Mouse (Mus musculus) kidney, adult 2 months (tissue): ENCODE data around the gene Tubb1. TPM values are rescaled to one million over a fixed set of nuclear protein-coding genes. Genes with fewer than 3 reads are reported as not detected.

Experiments
- DNase-seq: peaks from one replicate; pipeline ENCODE4 v3.0.0; 2021
- H3K27ac ChIP-seq: fragments of 200-500 bp; 2 replicates; pipeline ENCODE4 v1.5.1; 2012; ENCODE audit warnings: low read depth, low read length, control low read depth, inconsistent platforms; ENCODE audit not compliant: insufficient read depth
- H3K27me3 ChIP-seq: fragments of 200-500 bp; replicated peaks from 2 replicates; pipeline ENCODE4 v1.6.1; 2012; ENCODE audit warnings: mild to moderate bottlenecking, moderate library complexity, low read length, inconsistent platforms; ENCODE audit not compliant: control insufficient read depth, insufficient read depth
- H3K36me3 ChIP-seq: fragments of 200-500 bp; 2 replicates; pipeline ENCODE4 v1.6.1; 2012; ENCODE audit warnings: mild to moderate bottlenecking, moderate library complexity, low read length, inconsistent platforms; ENCODE audit not compliant: control insufficient read depth, insufficient read depth
- H3K4me1 ChIP-seq: fragments of 200-500 bp; 2 replicates; pipeline ENCODE4 v1.6.1; 2011; ENCODE audit warnings: low read length; ENCODE audit not compliant: control insufficient read depth, insufficient read depth
- H3K4me3 ChIP-seq: fragments of 200-500 bp; 2 replicates; pipeline ENCODE4 v1.5.1; 2011; ENCODE audit warnings: mild to moderate bottlenecking, low read depth, low read length, control low read depth; ENCODE audit not compliant: insufficient read depth
- CTCF ChIP-seq: fragments of 200-500 bp; conservative IDR thresholded peaks from 2 replicates; pipeline ENCODE4 v1.5.1; 2011; ENCODE audit warnings: low read depth, mild to moderate bottlenecking, control low read depth, low read length, moderate library complexity, mixed read lengths; ENCODE audit not compliant: insufficient read depth, insufficient read length
- POLR2A ChIP-seq: fragments of 200-500 bp; IDR thresholded peaks from one replicate; pipeline ENCODE4 v1.6.1; 2011; ENCODE audit warnings: low read depth, low read length, control low read depth
- WGBS: fragments of 180-500 bp; shearing (Covaris S2); methylation state at CpG from one replicate; pipeline ENCODE4 v1.1.7; 2018; 5-methylcytosine and 5-hydroxymethylcytosine counted together
- polyA plus RNA-seq: library from polyadenylated mRNA; depleted of rRNA; stranded (reverse); fragments of >200 nt; gene quantifications from 2 replicates; pipeline ENCODE4 v1.2.3, GENCODE M21; 2012

Tubb1 gene
- polyA plus RNA-seq, 1 experiment: 0.61 TPM

DNA sequence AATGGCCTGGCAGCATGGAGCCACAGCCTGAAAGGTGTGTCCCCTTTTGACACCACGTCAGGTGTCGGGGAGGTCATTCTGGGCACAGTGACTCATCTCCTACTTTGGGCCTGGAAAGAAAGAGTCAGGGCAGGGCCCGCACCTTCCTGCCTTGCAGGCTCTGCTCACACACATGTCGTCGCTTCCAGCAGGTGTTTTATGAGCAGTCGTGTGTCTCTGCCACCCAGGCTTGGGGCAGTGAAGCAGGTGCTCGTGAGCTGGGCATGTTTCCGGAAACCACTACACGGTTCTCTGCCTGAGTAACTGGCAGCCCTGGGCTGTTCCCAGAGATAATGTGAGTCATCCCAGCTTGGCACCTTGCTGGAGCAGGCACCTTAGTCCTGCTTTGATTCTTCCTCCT, 8.0 kb upstream of the Tubb1 start:
- H3K27ac ChIP-seq: no peak overlapping the region
- no peak overlapping the region for H3K4me3 ChIP-seq
- H3K36me3 ChIP-seq: no peaks in the 10 kb centered on the region
- TF ChIP-seq CTCF: no peak
- TF ChIP-seq POLR2A: no peak
- 58% methylated on average over 9 of the region's 9 CpGs for WGBS
- no peaks in the 10 kb centered on the region; the same call in 1 of the 2 replicates for H3K4me1 ChIP-seq
- DNase-seq: no peak
- H3K27me3 ChIP-seq: no peaks in the 10 kb centered on the region

DNA sequence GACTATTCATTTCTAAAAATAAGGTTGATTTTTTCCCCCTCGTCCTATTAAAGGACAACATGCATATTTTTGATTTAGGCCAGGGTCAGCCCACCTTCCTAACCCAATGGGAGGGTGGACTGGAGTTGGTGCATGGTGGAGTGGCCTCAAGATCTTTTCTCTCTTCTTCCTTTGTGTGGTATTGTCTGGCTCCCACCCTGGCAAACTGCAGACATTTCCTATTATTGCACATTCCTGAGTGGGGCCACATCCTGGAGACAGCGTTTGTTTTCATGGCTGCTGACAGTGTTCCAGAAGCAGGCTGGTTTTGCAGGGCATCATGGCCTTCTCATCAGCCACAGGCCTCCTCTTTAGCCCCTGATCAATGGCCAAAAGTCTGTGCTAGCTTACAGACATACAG, 7.4 kb upstream of the Tubb1 start:
- H3K4me3 ChIP-seq: no peak overlapping the region
- TF ChIP-seq POLR2A: no peak
- TF ChIP-seq CTCF: no peak
- no peak overlapping the region for H3K27ac ChIP-seq
- H3K36me3 ChIP-seq: no peaks in the 10 kb centered on the region
- WGBS: 62% methylated on average over 2 of the region's 2 CpGs
- no peaks in the 10 kb centered on the region for H3K27me3 ChIP-seq
- DNase-seq: no peak
- H3K4me1 ChIP-seq: no peaks in the 10 kb centered on the region; the same call in 1 of the 2 replicates

DNA sequence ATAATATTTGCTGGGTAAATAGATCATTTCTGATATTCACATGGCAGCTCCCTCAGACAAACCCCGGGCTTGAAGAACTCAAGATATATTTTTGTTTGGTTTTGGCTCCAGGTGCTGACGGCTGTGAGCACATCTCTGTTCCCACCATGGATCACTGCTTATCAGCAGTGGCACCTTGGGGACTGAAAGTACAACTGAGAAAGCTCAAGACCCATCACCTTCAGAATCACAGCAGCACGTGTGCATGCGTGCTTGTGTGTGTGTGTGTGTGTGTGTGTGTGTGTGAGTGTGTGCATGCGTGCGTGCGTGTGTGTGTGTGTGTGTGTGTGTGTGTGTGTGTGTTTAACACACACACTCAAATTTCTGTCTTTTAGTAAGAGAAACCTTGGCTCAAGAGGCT, 6.1 kb upstream of the Tubb1 start:
- TF ChIP-seq POLR2A (no peak), CTCF (no peak)
- Histone ChIP-seq H3K4me1 (no peaks in the 10 kb centered on the region), H3K36me3 (no peaks in the 10 kb centered on the region), H3K27me3 (no peaks in the 10 kb centered on the region), H3K27ac (no peak overlapping the region), H3K4me3 (no peak overlapping the region)
- DNase-seq: no peak
- 89% methylated on average over 7 of the region's 7 CpGs for WGBS

DNA sequence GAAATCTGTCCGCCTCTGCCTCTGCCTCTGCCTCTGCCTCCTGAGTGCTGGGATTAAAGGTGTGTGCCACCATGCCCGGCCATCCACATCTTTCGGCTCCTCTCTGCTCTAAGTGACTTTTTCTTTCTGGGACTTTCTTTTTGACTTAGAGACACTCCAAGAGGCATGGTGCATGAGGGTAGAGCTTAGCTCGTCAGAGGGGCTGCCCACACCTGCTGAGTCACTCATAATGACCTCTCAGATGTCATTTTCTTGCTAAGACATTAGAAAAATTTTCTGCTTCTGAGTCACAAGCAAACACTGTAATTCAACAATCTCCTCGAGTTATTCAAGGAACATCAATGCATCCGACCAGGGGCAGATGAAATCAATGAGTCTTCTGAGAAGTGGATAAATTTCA, 5.5 kb upstream of the Tubb1 start:
- DNase-seq: no peak
- Histone ChIP-seq H3K4me1 (no peaks in the 10 kb centered on the region), H3K36me3 (no peaks in the 10 kb centered on the region), H3K4me3 (no peak overlapping the region), H3K27ac (no peak overlapping the region), H3K27me3 (no peaks in the 10 kb centered on the region)
- WGBS: 85% methylated on average over 6 of the region's 6 CpGs
- no peak for TF ChIP-seq CTCF

DNA sequence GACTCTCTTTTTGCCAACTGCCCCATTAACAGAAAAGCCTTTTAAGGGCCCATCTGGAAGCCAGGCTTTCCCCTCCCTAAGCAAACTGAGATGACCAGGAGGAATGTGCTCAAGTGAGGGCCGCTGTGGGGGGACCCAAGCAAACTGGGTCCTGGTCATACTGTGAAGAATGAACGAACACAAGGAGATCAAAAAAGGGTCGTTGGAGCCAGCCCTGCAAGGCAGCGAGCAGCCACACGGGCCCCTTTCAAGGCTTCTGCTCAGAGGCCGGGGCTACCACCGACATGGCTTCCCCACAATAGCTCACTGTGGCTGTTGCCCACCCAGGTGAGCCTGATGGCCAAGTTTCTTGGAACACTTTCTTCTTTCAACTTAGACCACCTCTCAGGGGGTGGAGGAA, 4.0 kb upstream of the Tubb1 start:
- TF ChIP-seq POLR2A (no peak), CTCF (no peak)
- WGBS: 56% methylated on average over 7 of the region's 7 CpGs
- H3K36me3 ChIP-seq: no peaks in the 10 kb centered on the region
- no peak overlapping the region for H3K27ac ChIP-seq
- H3K27me3 ChIP-seq: no peaks in the 10 kb centered on the region
- no peak for DNase-seq
- no peaks in the 10 kb centered on the region for H3K4me1 ChIP-seq
- H3K4me3 ChIP-seq: no peak overlapping the region

DNA sequence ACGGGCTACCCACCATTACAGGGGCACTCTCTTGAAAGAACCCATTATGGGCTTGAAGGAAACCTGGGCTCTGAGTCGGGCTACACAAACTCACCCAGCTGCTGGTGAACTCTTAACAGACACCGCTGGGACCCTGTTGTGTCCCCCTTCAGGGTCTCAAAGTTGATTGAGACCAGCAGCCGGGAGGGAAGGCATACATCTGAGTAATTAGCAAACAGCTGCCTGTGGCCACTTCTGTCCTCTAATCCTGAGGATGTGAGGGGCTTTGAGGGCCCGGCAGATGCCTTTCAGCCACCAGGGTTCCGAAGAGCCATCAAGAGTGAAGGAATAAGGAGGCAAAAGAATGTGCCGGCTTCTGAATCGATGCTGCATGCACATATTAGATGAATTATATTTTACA, 3.6 kb upstream of the Tubb1 start:
- Histone ChIP-seq H3K4me1 (no peaks in the 10 kb centered on the region), H3K27ac (no peak overlapping the region)
- 80% methylated on average over 8 of the region's 8 CpGs for WGBS

DNA sequence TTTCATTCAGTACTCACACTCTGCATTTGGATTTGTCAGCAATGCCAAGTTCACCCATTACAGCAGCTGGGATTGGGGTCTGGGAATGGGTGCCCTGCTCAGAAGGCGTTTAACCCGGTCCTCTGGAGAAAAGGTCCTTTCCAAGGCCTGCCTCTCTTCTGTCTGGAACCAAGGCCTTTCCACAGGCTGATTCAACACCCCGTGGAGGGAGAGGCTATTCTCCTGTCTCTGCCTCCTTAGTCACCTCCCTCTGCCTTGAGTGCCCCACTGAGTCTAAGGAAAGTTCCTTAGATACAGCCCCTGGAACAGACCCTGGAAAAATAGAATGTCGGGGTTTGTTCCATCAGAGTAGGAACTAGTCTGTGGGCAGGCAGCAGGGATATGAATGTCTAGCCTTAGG, 2.1 kb upstream of the Tubb1 start:
- TF ChIP-seq POLR2A: no peak
- no peak for TF ChIP-seq CTCF
- no peaks in the 10 kb centered on the region for H3K36me3 ChIP-seq
- no peak overlapping the region for H3K27ac ChIP-seq
- no peaks in the 10 kb centered on the region for H3K4me1 ChIP-seq
- WGBS: 90% methylated on average over 4 of the region's 4 CpGs
- no peaks in the 10 kb centered on the region for H3K27me3 ChIP-seq
- no peak overlapping the region for H3K4me3 ChIP-seq
- DNase-seq: no peak

More for the DNA sequence above, 3.6 kb upstream of the Tubb1 start:
- TF ChIP-seq POLR2A (no peak), CTCF (no peak)
- Histone ChIP-seq H3K36me3 (no peaks in the 10 kb centered on the region), H3K27me3 (no peaks in the 10 kb centered on the region), H3K4me3 (no peak overlapping the region)
- no peak for DNase-seq

DNA sequence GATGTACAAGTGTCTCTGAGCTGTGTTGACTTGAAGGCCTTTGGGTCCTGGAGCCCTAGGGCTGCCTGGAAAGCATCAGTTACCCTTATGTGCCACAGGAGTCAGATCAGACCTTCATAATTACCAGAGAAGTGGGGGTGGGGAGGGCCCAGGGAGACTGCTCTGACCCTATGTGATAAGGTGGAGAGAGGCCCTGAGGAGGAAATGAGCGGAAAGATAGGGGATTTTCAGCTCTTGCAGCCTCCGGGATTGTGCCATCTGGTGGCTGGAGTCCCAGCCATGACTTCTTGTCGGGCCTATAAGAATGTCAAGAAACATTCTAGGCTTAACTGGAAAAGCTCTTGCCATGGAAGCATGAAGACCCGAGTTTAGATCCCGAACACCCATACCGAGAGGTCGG, 3.2 kb downstream of the Tubb1 start:
- 68% methylated on average over 7 of the region's 7 CpGs for WGBS
- no peak overlapping the region for H3K4me3 ChIP-seq
- no peaks in the 10 kb centered on the region for H3K36me3 ChIP-seq
- H3K27me3 ChIP-seq: no peaks in the 10 kb centered on the region
- no peak overlapping the region for H3K27ac ChIP-seq
- H3K4me1 ChIP-seq: no peaks in the 10 kb centered on the region
- no peak for DNase-seq
- TF ChIP-seq CTCF (peak; percentile 40), POLR2A (no peak)
